Mouse (Mus musculus): ENCODE measurements around the gene Dusp12. TPM values are rescaled to one million over a fixed set of nuclear protein-coding genes. Genes with fewer than 3 reads are reported as not detected.

Dusp12 gene
- 39.9 TPM for polyA plus RNA-seq (2017; shearing (Covaris generic))

DNA sequence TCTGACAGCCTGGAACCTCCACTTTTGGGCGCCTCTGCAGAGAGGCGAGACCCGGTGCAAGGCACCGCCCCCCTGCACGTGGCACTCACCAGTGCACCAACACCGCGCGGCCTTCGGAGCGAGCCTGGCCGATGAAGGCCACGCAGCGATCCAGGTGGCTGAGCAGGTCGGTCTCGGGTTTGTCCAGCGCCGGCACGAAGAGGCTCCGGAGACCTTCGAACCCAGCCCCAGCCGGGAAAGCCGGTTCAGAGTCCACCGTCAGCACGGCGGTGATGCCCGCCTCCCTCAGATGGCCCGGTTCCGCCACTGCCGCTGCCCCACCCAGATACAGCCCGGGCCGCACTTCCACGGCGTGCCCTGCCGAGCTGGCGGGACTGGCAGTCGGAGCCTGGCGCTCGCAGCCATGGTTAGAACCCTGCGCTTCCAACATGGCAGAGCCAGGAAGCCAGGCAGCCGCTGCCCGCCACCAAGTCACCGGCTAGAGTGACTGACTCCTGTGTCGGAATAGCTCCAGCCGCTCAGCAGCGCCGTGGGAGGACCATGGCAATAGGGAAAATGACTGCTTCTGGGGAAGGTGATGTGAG is at the start of gene Dusp12, which contains the start of gene Gm26620:
Dusp12 (minus strand) TSS at position 563 of the 584 bp plus-strand sequence.
Gm26620 (plus strand) TSS at position 88 of the 584 bp plus-strand sequence.

DNA sequence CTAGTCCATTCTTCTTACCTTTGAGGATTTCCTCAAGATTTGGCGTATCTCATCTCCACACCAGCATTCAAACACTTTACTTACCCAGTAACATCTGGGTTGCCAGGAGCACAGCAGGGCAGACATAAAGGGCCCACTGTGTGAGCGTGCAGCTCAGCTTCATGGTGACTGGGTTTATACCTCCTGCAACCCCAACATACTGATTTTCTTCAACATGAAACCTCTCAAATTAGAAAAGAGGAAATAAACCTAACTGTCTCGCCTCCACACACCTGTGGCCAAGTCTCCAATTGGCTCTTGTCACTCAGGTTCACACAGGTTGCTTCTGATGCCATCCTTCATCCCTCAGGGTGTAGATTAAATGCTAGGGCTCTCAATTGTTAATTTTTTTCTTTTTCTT is 42.0 kb upstream of the Dusp12 start, which contains the start of gene Fcrla:
Fcrla (minus strand) TSS at position 206 of the 400 bp plus-strand sequence.

DNA sequence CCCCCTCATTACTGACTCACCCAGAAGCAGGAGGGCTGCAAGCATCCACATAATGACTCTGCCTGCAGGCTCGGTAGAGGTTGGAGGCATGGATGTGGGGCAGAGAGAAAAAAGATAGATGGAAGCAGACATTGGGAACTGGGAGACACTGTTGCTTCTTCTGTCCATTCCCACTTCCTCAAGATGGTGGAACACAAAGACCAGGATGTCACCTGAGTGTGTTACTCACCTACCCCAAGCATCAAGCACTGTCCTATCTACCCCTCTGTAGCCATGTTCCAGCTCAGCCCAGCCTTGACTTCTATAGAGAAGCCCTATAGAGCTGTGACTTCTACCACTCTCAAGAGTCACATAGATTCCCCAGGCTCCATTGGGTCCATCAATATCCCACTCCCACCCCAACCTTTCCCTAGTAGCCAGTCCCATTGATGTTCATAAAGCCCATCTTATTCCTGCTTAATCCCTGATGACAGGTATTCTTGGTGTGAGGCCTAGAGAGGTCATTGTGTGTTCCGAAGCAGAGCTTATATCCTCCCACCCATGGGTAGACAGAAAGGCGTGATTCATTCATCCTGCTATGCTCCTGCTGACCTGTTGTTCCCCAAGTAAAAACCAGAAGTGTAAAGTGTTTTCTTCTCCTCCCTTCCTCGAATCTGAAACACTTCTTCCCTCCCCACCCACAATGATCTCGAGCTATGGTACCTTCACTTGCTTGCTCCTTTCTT is 27.7 kb upstream of the Dusp12 start, which contains the start of gene Fcrlb:
Fcrlb (minus strand) TSS at position 51 of the 725 bp plus-strand sequence.

DNA sequence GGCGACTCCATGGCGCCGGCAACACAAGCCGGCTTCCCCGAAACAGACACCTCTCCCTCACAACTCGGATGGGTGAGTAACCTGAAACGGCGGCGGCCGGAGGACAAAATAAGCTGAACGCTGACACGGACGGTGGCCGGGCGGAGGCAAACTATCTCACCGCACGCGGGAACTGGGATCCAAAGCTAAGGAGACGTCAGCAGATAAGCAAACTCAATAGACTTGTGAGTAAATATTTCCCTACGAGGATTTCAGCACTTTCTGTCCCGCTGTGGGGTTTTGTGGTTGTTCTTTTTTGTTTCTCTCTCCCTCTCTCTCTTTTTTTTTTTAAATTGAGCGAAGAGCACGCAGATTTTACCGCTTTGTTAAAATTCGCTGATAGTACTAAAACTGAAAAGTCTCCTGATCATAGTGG is 17.6 kb downstream of the Dusp12 start, which contains the start of gene Atf6:
Atf6 (minus strand) TSS at position 81 of the 415 bp plus-strand sequence.

Other genes with a start within 250 kb of the Dusp12 start
- gene Olfml2b, start 241.0 kb downstream of the Dusp12 start, polyA plus RNA-seq (2017; shearing (Covaris generic)) = not detected
- gene Atf6, start 17.8 kb downstream of the Dusp12 start, polyA plus RNA-seq (2017; shearing (Covaris generic)) = 13.2 TPM
- not detected for gene Gm26620, start 475 bp downstream of the Dusp12 start, polyA plus RNA-seq (2017; shearing (Covaris generic))
- not detected for gene Fcrlb, start 27.4 kb upstream of the Dusp12 start, polyA plus RNA-seq (2017; shearing (Covaris generic))
- gene Fcrla, start 42.0 kb upstream of the Dusp12 start, polyA plus RNA-seq (2017; shearing (Covaris generic)) = 1.8 TPM
- gene Fcgr2b, start 91.0 kb upstream of the Dusp12 start, polyA plus RNA-seq (2017; shearing (Covaris generic)) = 1.5 TPM
- 0.85 TPM for gene Fcgr4, start 133.4 kb upstream of the Dusp12 start, polyA plus RNA-seq (2017; shearing (Covaris generic))
- 2.1 TPM for gene Fcgr3, start 179.4 kb upstream of the Dusp12 start, polyA plus RNA-seq (2017; shearing (Covaris generic))
- 2.4 TPM for gene Cfap126, start 228.4 kb upstream of the Dusp12 start, polyA plus RNA-seq (2017; shearing (Covaris generic))